Mouse (Mus musculus): ENCODE measurements around the gene Tmem50b.

DNA sequence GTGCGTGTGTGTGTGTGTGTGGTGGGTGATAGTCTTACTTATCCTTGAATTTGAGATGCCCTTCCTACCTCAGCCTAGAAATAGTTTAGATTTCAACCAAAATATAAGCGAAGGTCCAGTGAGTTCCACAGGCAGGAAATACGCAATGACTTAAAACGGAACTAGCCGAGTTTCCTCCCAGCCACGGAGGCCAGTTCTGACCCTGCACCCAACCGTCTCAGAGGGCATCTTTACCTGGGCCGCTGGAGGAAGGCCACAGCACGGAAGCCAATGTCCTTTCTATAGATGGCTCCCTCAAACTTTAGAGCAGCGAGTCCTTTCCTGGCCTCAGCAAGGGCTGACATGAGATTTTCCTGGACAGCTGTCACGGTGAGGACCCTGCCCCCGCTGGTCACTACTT is 36.0 kb upstream of the Tmem50b start:
- TF ChIP-seq CTCF (IDR thresholded peaks at IDR 0.05; ENCODE audit: insufficient read depth, low read length) = no peak
- TF ChIP-seq POLR2A (IDR thresholded peaks at IDR 0.05; ENCODE audit: borderline replicate concordance, extremely low read depth, low read depth, low read length) = no peak
